Mouse (Mus musculus) intestine, postnatal 0 days (tissue): ENCODE data around the gene Fbxo30. TPM values are rescaled to one million over a fixed set of nuclear protein-coding genes. Genes with fewer than 3 reads are reported as not detected.
"Not testable (repeated sequence)": the region's sequence is repeated elsewhere in the genome, so short reads cannot be mapped to it uniquely, and the experiment has no call there.

Source experiments
- ATAC-seq: fragments of 200-750 bp; cut with Nextera tagmentation; 2 replicates; pipeline ENCODE4 v1.8.0; 2017; ENCODE audit warnings: mild to moderate bottlenecking, moderate TSS enrichment, moderate library complexity
- H3K27ac ChIP-seq: fragments of 300-500 bp; sonication (generic); 2 replicates; pipeline ENCODE4 v1.5.1; 2014; ENCODE audit warnings: mild to moderate bottlenecking, low read depth, low read length, moderate library complexity
- H3K27me3 ChIP-seq: fragments of 300-500 bp; sonication (generic); replicated peaks from 2 replicates; pipeline ENCODE4 v1.6.1; 2014; ENCODE audit warnings: low read length, mixed read lengths; ENCODE audit not compliant: control insufficient read depth, insufficient read depth
- H3K36me3 ChIP-seq: fragments of 300-500 bp; sonication (generic); 2 replicates; pipeline ENCODE4 v1.6.1; 2014; ENCODE audit warnings: mild to moderate bottlenecking, moderate library complexity; ENCODE audit not compliant: control insufficient read depth, insufficient read depth
- H3K4me1 ChIP-seq: fragments of 300-500 bp; sonication (generic); replicated peaks from 2 replicates; pipeline ENCODE4 v1.6.1; 2014; ENCODE audit warnings: antibody characterized with exemption, low read length, mixed read lengths; ENCODE audit not compliant: control insufficient read depth, insufficient read depth
- H3K4me2 ChIP-seq: fragments of 300-500 bp; sonication (generic); replicated peaks from 2 replicates; pipeline ENCODE4 v1.6.1; 2014; ENCODE audit warnings: low read depth, mild to moderate bottlenecking, moderate library complexity
- H3K4me3 ChIP-seq: fragments of 300-500 bp; sonication (generic); 2 replicates; pipeline ENCODE4 v1.5.1; 2014; ENCODE audit warnings: low read depth, low read length
- H3K9ac ChIP-seq: fragments of 300-500 bp; sonication (generic); 2 replicates; pipeline ENCODE4 v1.6.1; 2014; ENCODE audit warnings: mild to moderate bottlenecking, low read depth, low read length
- H3K9me3 ChIP-seq: fragments of 300-500 bp; sonication (generic); 2 replicates; pipeline ENCODE4 v1.6.1; 2016; ENCODE audit warnings: mixed run types; ENCODE audit not compliant: control insufficient read depth
- CTCF ChIP-seq: sonication (generic); IDR thresholded peaks from 2 replicates; pipeline ENCODE4 v1.5.1; 2016; ENCODE audit warnings: low read depth, mild to moderate bottlenecking, control low read depth, antibody characterized with exemption, moderate library complexity
- WGBS: fragments of 180-500 bp; shearing (Covaris S2); extraction: QIAGEN DNeasy Blood & Tissue Kit; methylation state at CpG from one replicate; pipeline ENCODE4 v1.1.7; 2014; 5-methylcytosine and 5-hydroxymethylcytosine counted together
- polyA plus RNA-seq: library from polyadenylated mRNA; unstranded; fragments of >200 nt; fragmentation: Nextera tagmentation; extraction: Ambion mirVana; gene quantifications from 2 replicates; pipeline ENCODE4 v1.2.1, GENCODE M21; 2015

Fbxo30 gene
- polyA plus RNA-seq, 1 experiment from 2014 or later: 8.7 TPM

DNA sequence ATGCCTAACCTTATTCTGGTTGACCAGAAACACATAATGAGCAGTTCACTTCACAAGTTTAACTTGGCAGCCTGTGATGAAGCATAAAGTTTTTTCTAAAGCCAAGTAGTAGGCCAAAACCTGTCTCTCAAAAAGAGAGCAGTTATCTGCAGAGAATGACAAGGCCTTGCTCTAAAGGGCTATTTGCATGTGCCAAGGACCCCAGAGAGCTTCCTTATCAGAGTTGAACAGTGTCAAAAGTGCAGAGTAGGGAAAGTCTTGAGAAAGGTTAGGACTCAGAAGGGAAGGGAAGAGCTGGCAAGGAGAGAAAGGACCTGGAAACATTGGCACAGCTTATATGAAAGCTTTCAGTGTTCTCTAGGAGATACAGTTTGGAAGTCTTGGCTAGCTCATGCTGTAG lies 29.4 kb downstream of the Fbxo30 start:
- no peak overlapping the region for H3K4me2 ChIP-seq
- H3K9ac ChIP-seq: no peak overlapping the region
- no peak for ATAC-seq
- H3K9me3 ChIP-seq: no peaks in the 10 kb centered on the region
- no peak overlapping the region for H3K4me3 ChIP-seq
- TF ChIP-seq CTCF: no peak
- no peaks in the 10 kb centered on the region for H3K4me1 ChIP-seq
- H3K27ac ChIP-seq: no peak overlapping the region
- H3K36me3 ChIP-seq: no peaks in the 10 kb centered on the region
- no peaks in the 10 kb centered on the region for H3K27me3 ChIP-seq

DNA sequence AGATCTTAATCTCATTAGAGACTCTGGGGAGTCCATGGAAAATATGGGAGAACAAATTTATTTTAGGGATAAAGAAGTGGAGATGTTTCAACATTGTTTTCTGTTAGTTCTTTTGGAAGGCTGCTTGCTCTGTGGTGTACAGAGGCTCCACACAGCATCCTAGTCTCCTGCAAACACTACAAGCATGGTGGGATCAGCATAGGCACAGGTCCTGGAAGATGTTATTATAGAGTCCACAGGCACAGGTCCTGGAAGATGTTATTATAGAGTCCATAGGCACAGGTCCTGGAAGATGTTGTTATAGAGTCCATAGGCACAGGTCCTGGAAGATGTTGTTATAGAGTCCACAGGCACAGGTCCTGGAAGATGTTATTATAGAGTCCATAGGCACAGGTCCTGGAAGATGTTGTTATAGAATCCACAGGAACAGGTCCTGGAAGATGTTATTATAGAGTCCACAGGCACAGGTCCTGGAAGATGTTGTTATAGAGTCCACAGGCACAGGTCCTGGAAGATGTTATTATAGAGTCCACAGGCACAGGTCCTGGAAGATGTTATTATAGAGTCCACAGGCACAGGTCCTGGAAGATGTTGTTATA lies 36.8 kb downstream of the Fbxo30 start:
- not testable (repeated sequence) for H3K27me3 ChIP-seq, H3K9ac ChIP-seq, H3K27ac ChIP-seq, H3K4me2 ChIP-seq, ATAC-seq, H3K9me3 ChIP-seq, H3K36me3 ChIP-seq, H3K4me3 ChIP-seq, H3K4me1 ChIP-seq

DNA sequence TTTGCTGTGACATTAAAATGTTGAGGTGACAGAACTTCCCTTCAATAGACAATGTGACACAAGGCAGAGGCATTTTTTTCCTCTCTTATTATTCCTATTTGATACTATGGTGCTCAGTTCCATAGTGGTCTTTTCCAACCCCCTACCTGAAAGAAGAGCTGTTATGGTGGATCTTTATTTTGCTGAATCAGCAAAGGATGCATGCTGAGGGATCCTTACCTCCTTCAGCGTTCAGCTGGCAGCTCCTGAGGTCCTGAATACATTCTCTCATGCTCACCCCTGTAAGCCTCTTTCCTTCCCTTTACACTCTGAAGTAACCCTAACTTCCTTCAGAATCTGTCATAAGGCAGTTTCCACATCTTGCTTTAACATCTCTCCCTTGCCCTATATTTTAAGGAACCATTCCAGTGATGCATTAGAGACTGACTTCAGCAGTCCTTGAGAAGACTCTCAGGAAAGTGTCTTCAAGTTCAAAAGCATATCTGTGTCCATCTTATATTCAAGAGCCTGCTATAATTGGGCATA lies 38.4 kb downstream of the Fbxo30 start:
- ATAC-seq: no peak
- no peak for TF ChIP-seq CTCF
- H3K9ac ChIP-seq: no peak overlapping the region
- no peak overlapping the region for H3K4me3 ChIP-seq
- no peak overlapping the region for H3K4me2 ChIP-seq
- no peak overlapping the region for H3K27ac ChIP-seq
- no peaks in the 10 kb centered on the region for H3K27me3 ChIP-seq
- no peaks in the 10 kb centered on the region for H3K4me1 ChIP-seq
- 69% methylated on average over 1 of the region's 1 CpGs for WGBS
- H3K36me3 ChIP-seq: no peaks in the 10 kb centered on the region
- H3K9me3 ChIP-seq: no peaks in the 10 kb centered on the region

DNA sequence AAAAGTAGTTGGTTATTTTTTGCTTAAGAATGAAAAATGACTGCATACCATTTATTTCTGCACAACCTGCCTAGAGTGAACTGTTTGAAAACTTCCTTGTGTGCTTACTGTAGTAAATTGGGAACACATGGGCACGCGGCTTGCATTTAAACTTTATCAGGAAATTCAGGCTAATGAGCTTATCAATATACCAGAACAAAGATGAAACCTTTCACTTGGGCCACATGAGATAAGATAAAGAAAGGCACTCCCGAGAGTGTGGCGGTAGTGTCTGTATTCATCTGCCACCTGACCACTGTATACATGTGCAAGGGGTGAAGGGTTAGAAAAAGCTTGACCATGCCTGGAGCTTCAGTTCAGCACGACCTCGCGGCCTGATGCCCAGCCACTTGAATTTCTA lies 41.2 kb downstream of the Fbxo30 start:
- H3K9ac ChIP-seq: no peak overlapping the region
- TF ChIP-seq CTCF: no peak
- no peaks in the 10 kb centered on the region for H3K9me3 ChIP-seq
- H3K4me2 ChIP-seq: no peak overlapping the region
- no peaks in the 10 kb centered on the region for H3K4me1 ChIP-seq
- ATAC-seq: no peak
- no peaks in the 10 kb centered on the region for H3K36me3 ChIP-seq
- H3K27ac ChIP-seq: no peak overlapping the region
- H3K4me3 ChIP-seq: no peak overlapping the region
- WGBS: 53% methylated on average over 7 of the region's 7 CpGs
- no peaks in the 10 kb centered on the region for H3K27me3 ChIP-seq

DNA sequence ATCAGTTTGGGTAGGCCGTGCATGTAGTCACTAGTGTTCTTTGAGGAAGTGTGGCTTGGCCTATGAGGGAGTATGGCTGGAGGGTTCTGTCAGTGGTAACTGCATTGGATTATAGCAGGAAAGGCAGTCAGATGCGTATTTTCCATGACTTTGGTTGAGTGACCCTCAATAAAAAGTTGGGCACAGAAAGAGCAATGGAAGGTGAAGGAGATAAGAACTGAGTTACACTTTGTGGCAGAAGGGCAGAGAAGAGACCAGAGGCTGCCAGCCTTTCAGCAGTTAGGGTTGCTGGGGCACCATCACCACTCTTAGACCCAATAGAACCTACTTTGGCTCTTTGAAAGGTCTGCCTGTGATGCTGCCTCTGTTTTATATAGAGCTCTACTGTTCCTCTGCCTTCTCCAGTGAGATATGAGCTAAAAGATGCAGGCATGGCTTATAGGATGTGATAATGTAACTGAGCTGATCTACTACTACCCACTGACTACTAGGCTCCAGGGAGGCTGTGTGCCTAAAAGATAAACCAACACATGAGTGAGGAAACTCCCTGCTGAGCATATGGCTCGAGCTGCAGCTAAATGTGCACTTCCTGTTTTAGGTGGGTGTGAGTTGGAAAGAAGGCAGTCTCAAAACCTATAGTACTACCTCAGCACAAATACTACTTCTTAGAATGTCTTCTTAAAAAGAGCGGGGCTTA lies 42.2 kb downstream of the Fbxo30 start:
- 78% methylated on average over 4 of the region's 4 CpGs for WGBS
- Histone ChIP-seq H3K4me2 (no peak overlapping the region), H3K9ac (no peak overlapping the region), H3K36me3 (no peaks in the 10 kb centered on the region), H3K9me3 (no peaks in the 10 kb centered on the region), H3K4me3 (no peak overlapping the region), H3K4me1 (no peaks in the 10 kb centered on the region), H3K27me3 (no peaks in the 10 kb centered on the region), H3K27ac (no peak overlapping the region)
- no peak for TF ChIP-seq CTCF
- ATAC-seq: no peak

DNA sequence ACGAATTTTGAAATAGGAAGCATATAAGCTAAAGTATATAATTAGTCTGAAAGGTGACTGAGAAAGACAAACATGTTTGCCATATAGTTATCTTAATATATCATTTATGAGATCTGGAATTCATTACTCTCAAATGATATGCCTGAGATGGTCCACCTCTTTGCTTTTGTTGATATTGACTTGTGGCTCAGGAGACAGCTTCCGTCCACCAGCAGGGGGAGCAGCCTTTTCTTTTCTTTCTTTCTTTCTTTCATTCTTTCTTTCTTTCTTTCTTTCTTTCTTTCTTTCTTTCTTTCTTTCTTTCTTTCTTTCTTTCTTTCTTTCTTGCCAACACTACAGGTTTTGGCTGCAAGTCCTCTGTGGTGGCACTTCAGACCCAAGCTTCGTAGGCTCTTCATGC lies 45.4 kb downstream of the Fbxo30 start:
- no peak for ATAC-seq
- Histone ChIP-seq H3K9ac (no peak overlapping the region), H3K4me3 (no peak overlapping the region), H3K4me1 (no peaks in the 10 kb centered on the region), H3K27me3 (no peaks in the 10 kb centered on the region), H3K27ac (no peak overlapping the region), H3K9me3 (no peaks in the 10 kb centered on the region), H3K4me2 (no peak overlapping the region), H3K36me3 (no peaks in the 10 kb centered on the region)
- TF ChIP-seq CTCF: peak; percentile 57
- 96% methylated on average over 3 of the region's 3 CpGs for WGBS
